In the genomic region with DNA sequence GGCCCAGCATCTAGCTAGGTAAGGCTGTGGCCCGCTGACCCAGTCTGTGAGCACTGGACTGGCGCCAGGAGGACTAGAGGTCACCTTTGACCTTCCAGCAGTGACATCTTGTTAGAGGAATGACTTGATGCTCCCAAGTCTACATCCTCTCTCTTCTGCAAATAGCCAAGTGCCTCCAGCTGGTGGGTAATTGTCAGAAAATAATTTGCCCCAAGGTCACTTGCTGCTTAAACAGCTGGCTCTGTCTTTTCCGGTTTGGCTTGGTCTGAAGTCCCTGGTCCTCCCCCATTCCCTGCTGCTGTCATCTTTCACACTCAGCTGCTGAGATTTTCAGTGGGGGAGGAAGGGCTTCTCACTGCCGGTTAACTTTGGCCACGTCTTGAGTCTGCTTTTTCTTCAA, we compare ENCODE assay signal across 9 mouse cellular contexts. TPM values are rescaled to one million over a fixed set of nuclear protein-coding genes. Genes with fewer than 3 reads are reported as not detected.
DNase-seq lines count a peak whose midpoint lies in the region; ATAC-seq and TF ChIP-seq lines count a peak whose summit lies in the region.
"Had no signal": no experiment of that assay in that cellular context is flagged by ENCODE, and none has a peak within 500 bp of the region (broad histone marks: within the 10 kb centered on the region; RNA-seq: fewer than 3 reads in every experiment).

No protein-coding gene starts in this region.

- H3K4me1 ChIP-seq in lung, embryonic 16.5 days (replicated peaks; ENCODE audit: control insufficient read depth, insufficient read depth, low read length), result peaks cover 4% of the 10 kb centered on the region

- peak; percentile 83 for ATAC-seq in lung, embryonic 16.5 days (ENCODE audit: low read depth)

- intact Hi-C loops in left cerebral cortex, adult 2 months (cut with DNase I), result no loop called here

- 0 out of 2 replicates have a peak, but pooled peaks cover 2% of the 10 kb centered on the region for H3K9me3 ChIP-seq in lung, embryonic 16.5 days (ENCODE audit: control insufficient read depth, low read length)

- TF ChIP-seq CTCF in brain, embryonic 14.5 days (IDR thresholded peaks at IDR 0.05; ENCODE audit: borderline replicate concordance, extremely low read depth, insufficient read depth, insufficient read length), result no peak
- TF ChIP-seq CTCF in left cerebral cortex, adult 2 months (IDR thresholded peaks at IDR 0.05), result no peak

- no peak overlapping the region for H3K27ac ChIP-seq in lung, embryonic 16.5 days (ENCODE audit: low read length)
- no peak overlapping the region for H3K27ac ChIP-seq in left cerebral cortex, adult 2 months

- no peak overlapping the region for H3K4me3 ChIP-seq in lung, embryonic 16.5 days (ENCODE audit: low read length)
- H3K4me3 ChIP-seq in left cerebral cortex, adult 2 months, result no peak overlapping the region

- H3K27me3 ChIP-seq in lung, embryonic 16.5 days (ENCODE audit: control insufficient read depth, insufficient read depth, low read depth, low read length), result no peaks in the 10 kb centered on the region

- TF ChIP-seq POLR2A in brain, embryonic 14.5 days (IDR thresholded peaks at IDR 0.05; ENCODE audit: borderline replicate concordance, extremely low read depth, insufficient read depth, insufficient read length, poor library complexity, severe bottlenecking), result no peak

- H3K4me2 ChIP-seq in lung, embryonic 16.5 days (ENCODE audit: low read depth, low read length), result no peak overlapping the region

- H3K36me3 ChIP-seq in lung, embryonic 16.5 days (ENCODE audit: control insufficient read depth, insufficient read depth, low read length), result peaks cover 2% of the 10 kb centered on the region

- WGBS in lung, embryonic 16.5 days, result 36% methylated on average over 5 of the region's 5 CpGs

- no peak overlapping the region for H3K9ac ChIP-seq in lung, embryonic 16.5 days (ENCODE audit: low read length)

- DNase-seq in brain, embryonic 14.5 days (ENCODE audit: low read depth), result peak; percentile 39
- DNase-seq in embryo, embryonic 11.5 days (ENCODE audit: low read depth, low spot score), result peak; percentile 26
- DNase-seq in heart, postnatal 4 days, result peak; percentile 47
- DNase-seq in urinary bladder, adult 18-20 months (ENCODE audit: low spot score in 2 of 2), result no peak
- no peak for DNase-seq in left cerebral cortex, adult 2 months (ENCODE audit: extremely low spot score in 1 of 2, low spot score in 2 of 2)
- no peak for DNase-seq in layer of hippocampus, postnatal 25 days (ENCODE audit: extremely low spot score in 1 of 2, low spot score in 1 of 2)
- DNase-seq: cerebellum, adult 9-10 months; liver had no signal

RNA-seq across cellular contexts. Expression of a gene that starts 45.3 kb away (rescaled TPM):
- 8.0 and 9.2 TPM in 2 replicates for polyA plus RNA-seq in brain, embryonic 14.5 days (2012; rRNA removed)
- total RNA-seq in heart, postnatal 4 days (2021), result 1 to 10 TPM; 2.3 to 3.9 TPM
- polyA plus RNA-seq in lung, embryonic 16.5 days (2015; fragmentation: Nextera tagmentation; extraction: Ambion mirVana), result 22.0 and 23.8 TPM in 2 replicates
- total RNA-seq in left cerebral cortex, adult 2 months (2021), result 10 to 100 TPM in 1 of 2 experiments, 1 to 10 TPM in 1; 6.6 to 11.6 TPM
- 1 to 10 TPM; 2.6 TPM for total RNA-seq in layer of hippocampus, postnatal 25 days (2021)

Comparison
In these comparisons a context has a peak if more than half of its experiments do, and no peak if none do; other contexts are left out.
1. DNase-seq: peak in brain, embryonic 14.5 days (single experiment), embryo, embryonic 11.5 days (single experiment) and heart, postnatal 4 days (single experiment); none in urinary bladder, adult 18-20 months (0 of 2), left cerebral cortex, adult 2 months (0 of 2) and layer of hippocampus, postnatal 25 days (0 of 2).